Mouse (Mus musculus) spleen, postnatal 10 days (tissue): ENCODE data around the gene Magel2.

Experiments
- DNase-seq, 2 experiments: peaks; one replicate each; pipeline ENCODE4 v3.0.0; 2021 to 2022; ENCODE audit warnings: low spot score in 2 of 2

The Magel2 gene

GRCm38 (mm10) chr7:62376510-62377304 is at the start of gene Magel2:
TSS of gene Magel2 (plus strand) at chr7:62377010.
- no peak for DNase-seq

- no peak for DNase-seq
Observed at GRCm38 (mm10) chr7:62345411-62345810, 31.4 kb upstream of the Magel2 start.

GRCm38 (mm10) chr7:62346269-62346668 is 30.5 kb upstream of the Magel2 start, which contains the start of gene Ndn:
TSS of gene Ndn (plus strand) at chr7:62346569.
- DNase-seq = no peak

GRCm38 (mm10) chr7:62348106-62348803 is 28.6 kb upstream of the Magel2 start:
- peak in 1 of 2 experiments; percentile 18 for DNase-seq

- DNase-seq = peak in 1 of 2 experiments; percentile 9
Observed at GRCm38 (mm10) chr7:62348804-62349190, 28.0 kb upstream of the Magel2 start.

GRCm38 (mm10) chr7:62351266-62351665 is 25.5 kb upstream of the Magel2 start:
- DNase-seq = no peak

- no peak for DNase-seq
Observed at GRCm38 (mm10) chr7:62365039-62365636, 11.7 kb upstream of the Magel2 start.

DNA sequence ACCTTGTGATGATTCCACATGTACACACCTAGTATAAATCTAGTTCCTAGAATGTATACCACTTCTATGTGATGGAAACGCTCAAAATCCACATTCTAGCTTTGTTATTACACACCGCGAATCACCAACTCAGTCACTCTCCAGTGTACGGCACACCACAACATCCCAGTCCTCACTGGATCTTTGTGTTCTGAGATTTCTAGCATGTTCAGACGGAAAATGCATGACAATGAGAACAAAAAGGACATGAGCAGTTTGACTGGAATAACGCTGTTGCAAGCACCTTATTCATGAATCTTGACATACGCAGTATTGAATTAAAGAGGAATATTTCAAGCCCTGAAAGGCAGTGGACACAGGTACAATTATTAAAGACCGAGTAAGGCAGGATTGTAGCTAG is 10.1 kb upstream of the Magel2 start:
- DNase-seq = no peak

GRCm38 (mm10) chr7:62375658-62376057 is 1.2 kb upstream of the Magel2 start:
- DNase-seq = no peak

DNA sequence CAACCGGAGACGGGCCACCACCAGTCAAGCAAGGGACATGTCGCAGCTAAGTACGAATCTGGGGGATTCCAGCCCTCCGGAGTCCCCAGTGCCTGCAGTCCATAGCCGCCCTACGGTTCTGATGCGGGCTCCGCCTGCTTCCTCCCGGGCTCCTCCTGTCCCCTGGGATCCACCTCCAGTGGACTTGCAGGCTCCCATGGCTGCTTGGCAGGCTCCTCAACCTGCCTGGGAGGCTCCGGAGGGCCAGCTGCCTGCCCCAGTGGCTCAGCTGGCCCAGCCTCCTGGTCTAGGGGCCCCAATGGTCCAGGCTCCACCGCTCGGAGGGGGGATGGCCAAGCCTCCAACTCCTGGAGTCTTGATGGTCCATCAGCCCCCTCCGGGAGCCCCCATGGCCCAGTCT is 503 bp downstream of the Magel2 start:
- no peak for DNase-seq

DNA sequence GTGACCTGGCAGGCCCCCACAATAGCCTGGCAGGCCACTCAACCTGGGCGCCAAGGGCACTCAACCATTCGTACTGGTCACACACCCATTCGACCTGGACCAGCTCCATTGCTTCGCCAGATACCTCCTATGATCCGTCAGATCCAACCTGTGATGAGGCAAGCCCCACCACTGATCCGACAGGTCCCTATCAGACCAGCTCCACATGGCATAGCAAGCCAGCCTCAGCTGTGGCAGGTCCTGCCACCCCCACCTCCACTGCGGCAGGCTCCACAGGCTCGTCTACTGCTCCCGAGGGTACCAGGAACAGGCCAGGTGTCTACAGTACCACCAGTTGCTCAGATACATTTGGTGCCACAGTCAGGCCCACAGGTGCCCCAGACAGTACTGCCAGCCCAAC is 1.7 kb downstream of the Magel2 start:
- DNase-seq = no peak

DNA sequence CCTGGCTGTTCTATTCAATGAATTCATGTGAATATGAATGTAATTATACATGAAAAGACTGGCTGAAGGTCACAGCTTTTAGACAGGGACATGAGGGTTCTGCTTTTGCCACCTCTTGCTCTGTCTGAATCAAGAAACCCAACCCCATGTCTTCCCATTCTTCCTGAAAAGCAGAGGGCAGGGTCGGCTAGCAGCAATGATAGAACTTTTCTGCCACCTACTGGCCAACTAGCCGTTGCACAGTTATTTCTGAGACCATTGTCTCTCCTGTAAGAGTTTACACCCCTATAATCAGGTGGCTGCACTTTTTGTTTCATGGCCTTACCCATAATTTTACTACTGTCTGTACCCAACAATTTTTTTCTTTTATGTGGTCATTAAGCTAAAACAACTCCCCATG is 5.6 kb downstream of the Magel2 start:
- no peak for DNase-seq

DNA sequence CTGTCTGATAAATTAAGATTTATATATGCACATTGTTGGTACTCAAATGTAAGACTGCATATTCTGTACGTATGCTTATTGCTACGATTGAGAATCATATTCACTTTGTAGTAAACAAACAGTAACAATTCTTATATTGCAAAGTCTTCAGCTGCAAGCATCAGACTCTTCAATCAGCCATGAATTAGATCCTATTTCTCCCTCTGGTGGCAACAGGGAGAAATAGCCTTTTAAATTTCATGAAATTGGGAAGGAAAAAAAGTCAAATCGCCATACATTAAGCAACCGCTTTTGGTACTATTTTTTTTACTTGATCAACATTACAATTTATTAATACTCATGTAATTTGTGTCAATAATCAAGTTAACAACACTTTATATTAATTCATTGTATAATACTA is 11.5 kb downstream of the Magel2 start:
- no peak for DNase-seq

GRCm38 (mm10) chr7:62392202-62392601 is 15.4 kb downstream of the Magel2 start:
- no peak for DNase-seq

DNA sequence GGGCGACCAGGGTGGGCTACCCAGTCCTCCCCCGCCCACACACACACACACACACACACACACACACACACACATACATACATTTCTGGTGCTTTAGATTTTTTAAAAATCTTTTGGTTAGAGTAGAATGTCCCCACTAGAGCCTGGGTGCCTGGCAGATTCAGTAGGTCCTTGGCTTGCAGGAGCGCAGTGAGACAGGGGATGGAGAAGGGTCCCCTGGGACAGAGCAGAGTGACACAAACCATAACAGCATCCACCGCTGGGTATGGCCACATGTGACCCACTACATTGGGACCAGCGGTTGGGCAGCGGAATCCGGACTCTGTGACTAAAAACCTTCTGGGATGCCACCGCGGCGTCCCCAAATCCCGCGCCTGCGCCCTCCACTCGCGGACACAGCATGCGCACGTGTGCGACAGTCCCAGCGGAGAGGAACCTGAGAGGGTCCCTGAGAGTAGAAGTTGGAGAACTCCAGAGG is 29.8 kb downstream of the Magel2 start:
- DNase-seq = no peak

- DNase-seq = no peak
Observed at GRCm38 (mm10) chr7:62407803-62408202, 31.0 kb downstream of the Magel2 start.

- no peak for DNase-seq
Observed at GRCm38 (mm10) chr7:62415222-62415621, 38.4 kb downstream of the Magel2 start.

DNA sequence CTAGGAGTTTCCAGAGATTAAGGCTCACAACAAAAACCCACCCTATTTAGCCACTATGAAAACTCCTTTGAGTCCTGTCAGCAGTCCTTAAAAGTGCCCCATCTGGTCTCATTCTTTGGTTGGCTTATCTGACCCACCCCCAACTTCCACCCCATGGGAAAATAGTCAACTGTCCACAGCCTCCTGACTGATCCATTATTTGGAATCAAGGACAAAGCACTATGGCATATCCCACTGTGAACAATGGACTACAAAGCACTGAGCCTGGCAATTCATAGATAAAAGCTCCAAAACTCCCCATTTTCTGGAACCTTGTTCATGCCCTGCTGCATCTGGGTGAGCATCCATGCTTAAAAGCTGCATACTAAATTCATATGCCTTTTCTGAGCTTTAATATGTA is 39.4 kb downstream of the Magel2 start:
- DNase-seq = no peak

GRCm38 (mm10) chr7:62418346-62418745 is 41.5 kb downstream of the Magel2 start:
- DNase-seq = no peak

DNA sequence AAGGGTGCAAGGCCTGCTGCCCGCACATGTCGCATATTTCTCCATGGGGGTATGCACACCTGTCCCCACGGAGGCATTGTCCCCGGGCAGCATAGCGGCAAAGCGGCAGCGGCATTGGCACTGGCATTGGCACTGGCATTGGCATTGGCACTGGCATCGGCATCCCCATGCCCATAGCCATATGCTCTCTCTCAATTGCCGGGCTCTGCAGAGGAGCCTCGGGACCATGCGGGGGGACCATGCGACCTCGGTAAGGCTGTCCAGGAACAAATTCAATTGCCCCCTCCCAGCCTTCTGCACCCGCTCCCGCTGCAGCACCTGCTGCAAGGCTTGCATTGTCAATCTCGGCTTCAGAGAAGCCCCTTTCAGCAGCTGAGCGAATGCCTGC is 42.3 kb downstream of the Magel2 start:
- DNase-seq = peak in 1 of 2 experiments; percentile 13

DNA sequence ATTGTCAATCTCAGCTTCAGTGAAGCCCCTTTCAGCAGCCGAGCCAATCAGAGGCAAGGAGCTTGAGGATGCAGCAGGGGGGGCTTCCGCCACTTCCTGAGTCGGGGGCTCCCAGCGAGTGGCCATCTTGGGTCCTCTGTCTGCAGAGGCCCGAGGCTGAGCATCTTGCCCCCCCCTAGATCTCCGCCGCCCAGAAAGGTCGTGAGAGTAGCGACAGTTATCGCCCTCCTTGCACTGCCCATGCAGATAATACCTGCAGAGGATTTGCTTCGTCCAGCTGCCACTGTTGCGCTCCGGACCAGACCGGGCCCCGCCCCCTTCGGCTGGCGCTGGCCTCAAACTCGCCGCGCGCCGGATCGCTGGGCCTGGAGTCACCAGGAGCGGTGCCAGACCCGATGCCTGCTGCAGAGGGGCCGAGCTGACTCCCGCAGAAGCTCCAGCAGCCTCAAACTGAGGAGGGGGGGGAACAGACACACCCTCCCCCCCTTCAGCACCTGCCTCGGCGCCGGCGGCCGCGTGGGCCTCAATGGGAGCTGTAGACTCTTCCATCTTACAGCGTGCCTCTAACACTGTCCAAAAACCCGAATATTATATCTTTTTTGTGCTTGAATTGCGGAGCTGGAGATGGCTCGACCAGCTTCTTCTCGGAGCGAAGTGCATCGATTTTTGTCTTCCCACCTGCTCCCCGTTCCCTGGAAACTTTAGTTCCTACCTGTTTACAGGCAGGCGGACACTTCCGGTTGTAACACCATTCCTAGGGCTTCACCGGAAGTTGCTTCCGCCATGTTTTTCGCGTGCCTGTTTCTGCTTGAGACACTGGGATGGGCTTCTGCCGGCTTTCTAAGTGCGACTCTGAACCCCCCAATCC is 42.9 kb downstream of the Magel2 start, which contains the start of gene Mkrn3:
Gene Mkrn3 (minus strand): TSS at position 647 of the 868 bp plus-strand sequence.
- peak; percentile 9 to 57 for DNase-seq

DNA sequence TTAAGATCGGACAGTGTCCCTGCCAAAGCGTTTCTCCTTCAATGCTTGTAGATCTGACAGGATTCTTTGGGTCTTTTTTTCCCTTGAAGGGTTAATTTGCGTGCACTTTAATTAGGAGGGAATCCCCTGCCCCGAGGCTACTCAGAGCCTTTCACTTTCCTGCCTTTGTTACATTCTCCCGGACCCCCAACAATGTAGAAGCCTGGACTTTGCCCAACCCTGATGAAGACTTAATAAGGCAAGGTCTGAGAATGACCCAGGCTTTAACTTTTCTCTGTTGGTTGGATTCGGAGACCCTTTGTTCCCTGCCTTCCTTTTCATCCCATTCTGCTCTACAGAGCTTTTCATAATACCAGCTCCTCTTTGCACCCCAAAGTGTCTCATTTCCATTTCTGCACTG is 43.8 kb downstream of the Magel2 start:
- DNase-seq = no peak
